Mouse (Mus musculus): ENCODE results near the gene Dtymk. TPM values are rescaled to one million over a fixed set of nuclear protein-coding genes. Genes with fewer than 3 reads are reported as not detected.
A peak's percentile ranks its signal among the peaks of the same experiment; 100 is the strongest.

Dtymk gene
- polyA plus RNA-seq, 1 experiment from 2014 or later, result 272 TPM

DNA sequence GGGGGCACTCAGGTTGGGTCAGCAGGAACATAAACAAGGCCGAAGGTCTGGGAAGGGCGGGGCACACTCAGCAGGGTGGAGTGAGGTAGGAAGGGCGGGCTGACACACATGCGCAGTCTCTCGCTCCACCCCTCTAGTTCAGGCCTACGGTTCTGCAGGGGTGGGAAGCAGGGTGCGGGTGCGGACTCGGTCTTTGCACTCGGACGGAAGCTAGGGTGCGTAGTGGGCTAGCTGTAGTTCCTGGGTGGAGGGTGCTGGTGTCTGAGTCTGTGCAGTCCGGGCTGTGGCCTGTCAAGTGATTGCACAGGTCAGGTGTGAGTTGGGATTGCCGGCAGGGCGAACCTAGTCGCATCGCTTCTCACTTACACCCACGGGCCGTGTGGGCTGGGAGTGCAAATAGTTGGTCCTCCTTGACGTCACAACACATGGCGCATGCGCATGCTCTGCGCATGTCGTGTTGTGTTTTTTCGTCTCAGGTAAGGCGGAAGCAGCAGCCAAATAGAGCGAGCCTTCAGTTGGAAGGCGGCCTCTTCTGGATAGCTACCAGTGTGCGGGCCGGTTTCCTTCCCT lies 23.5 kb upstream of the Dtymk start:
- Histone ChIP-seq H3K4me2 (replicated peaks) (peak overlapping the region; percentile 76), H3K36me3 (peaks cover 11% of the 10 kb centered on the region; the same call in 1 of the 2 replicates), H3K9me3 (no peaks in the 10 kb centered on the region), H3K4me3 (peak overlapping the region; percentile 56), H3K9ac (peak overlapping the region; percentile 60), H3K4me1 (peaks cover 11% of the 10 kb centered on the region), H3K27me3 (no peaks in the 10 kb centered on the region), H3K27ac (peak overlapping the region; percentile 89)
- WGBS, result under 1% methylated on average over 30 of the region's 30 CpGs
- peak; percentile 94 for ATAC-seq (ENCODE audit: insufficient number of reproducible peaks, insufficient read depth, low FRiP score, low TSS enrichment)

DNA sequence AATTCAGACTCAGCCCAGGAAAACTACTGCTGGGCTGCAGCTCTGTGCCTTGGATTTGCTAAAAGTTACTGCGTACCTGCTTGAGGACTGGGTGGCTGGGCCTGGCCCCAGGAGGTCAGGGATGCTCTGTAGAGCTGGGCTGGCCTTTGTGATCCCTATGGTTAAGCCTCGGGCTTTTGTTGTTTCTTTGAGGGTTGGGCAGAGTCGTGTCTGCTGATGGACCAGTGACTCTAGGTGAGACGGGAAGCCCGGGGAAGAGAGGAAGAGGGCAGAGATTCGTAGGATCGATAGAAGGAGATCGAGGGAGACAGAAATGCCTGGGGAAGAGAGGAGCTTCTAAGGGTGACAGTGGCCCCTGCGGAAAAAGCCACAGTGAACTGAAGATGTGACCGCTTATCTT lies 22.9 kb upstream of the Dtymk start, which contains the start of gene D2hgdh:
Gene D2hgdh, plus strand, starts transcription at position 301 of the 400 bp plus-strand sequence.
- Histone ChIP-seq H3K4me1 (peaks cover 11% of the 10 kb centered on the region), H3K27ac (peak within 1 kb of the TSS; percentile 89), H3K9ac (peak within 1 kb of the TSS; percentile 60), H3K36me3 (peaks cover 12% of the 10 kb centered on the region), H3K27me3 (no peaks in the 10 kb centered on the region), H3K4me2 (replicated peaks) (peak within 1 kb of the TSS; percentile 76), H3K9me3 (no peaks in the 10 kb centered on the region), H3K4me3 (peak within 1 kb of the TSS; percentile 56)
- ATAC-seq (ENCODE audit: insufficient number of reproducible peaks, insufficient read depth, low FRiP score, low TSS enrichment), result no peak; the same call in 1 of the 2 replicates
- 7% methylated on average over 10 of the region's 10 CpGs for WGBS

DNA sequence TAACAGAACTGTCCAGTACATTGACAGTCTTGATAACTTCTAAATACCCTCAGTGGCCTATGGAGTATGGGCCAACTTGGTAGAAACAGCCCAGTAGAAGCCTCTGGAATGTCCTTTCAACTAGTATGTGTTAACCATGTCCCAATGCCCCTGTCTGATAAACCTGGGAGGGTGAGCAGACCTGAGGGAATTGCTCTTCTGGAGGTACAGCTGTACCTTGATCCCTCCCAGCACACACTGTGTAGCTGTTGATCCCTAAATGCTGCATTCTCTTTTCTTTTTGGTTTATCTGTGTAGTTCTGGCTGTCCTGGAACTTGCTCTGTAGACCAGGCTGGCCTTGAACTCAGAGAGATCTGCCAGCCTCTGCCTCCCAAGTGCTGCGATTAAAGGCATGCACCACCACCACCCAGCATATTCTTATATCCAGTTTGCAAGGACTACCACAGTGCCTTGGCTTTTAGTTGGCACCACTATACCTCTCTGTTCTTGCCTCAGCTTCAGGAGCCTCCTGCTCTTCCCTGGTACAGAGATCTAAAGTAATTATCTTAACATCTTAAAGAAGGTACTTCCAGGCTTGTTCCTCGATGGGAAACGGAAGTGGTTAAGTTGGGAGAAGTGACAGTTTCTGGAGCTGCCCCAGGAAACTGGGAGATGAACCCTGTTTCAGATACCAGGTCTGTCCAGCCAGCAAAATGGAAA lies 22.2 kb upstream of the Dtymk start:
- Histone ChIP-seq H3K27me3 (no peaks in the 10 kb centered on the region), H3K9ac (no peak overlapping the region), H3K4me3 (no peak overlapping the region), H3K4me1 (peaks cover 11% of the 10 kb centered on the region), H3K9me3 (no peaks in the 10 kb centered on the region), H3K36me3 (peaks cover 19% of the 10 kb centered on the region), H3K27ac (peak overlapping the region; percentile 89; the same call in 1 of the 2 replicates), H3K4me2 (replicated peaks) (no peak overlapping the region)
- no peak for ATAC-seq (ENCODE audit: insufficient number of reproducible peaks, insufficient read depth, low FRiP score, low TSS enrichment)
- 77% methylated on average over 3 of the region's 3 CpGs for WGBS

DNA sequence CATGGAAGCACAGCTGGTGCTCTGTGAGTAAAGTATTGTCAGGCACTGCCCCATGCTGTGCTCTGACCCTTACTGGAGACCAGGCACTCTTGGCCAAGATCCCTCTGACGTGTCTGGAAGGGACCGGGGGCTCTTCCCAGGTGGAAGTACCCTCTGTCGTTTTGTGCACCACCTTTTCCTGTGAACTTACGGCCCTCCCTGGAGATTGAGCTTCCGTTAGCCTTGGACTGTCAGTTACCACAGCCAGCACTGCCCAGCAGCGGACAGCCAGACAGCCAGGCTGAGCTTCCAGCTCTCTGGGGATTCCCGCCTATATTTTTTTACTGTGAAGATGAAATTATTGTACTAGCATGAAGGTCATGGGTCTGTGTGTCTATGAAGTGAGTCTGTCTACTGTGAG lies 17.0 kb upstream of the Dtymk start:
- WGBS, result 89% methylated on average over 7 of the region's 7 CpGs
- ATAC-seq (ENCODE audit: insufficient number of reproducible peaks, insufficient read depth, low FRiP score, low TSS enrichment), result no peak
- Histone ChIP-seq H3K36me3 (peaks cover 71% of the 10 kb centered on the region), H3K9me3 (no peaks in the 10 kb centered on the region), H3K4me2 (replicated peaks) (no peak overlapping the region), H3K27me3 (no peaks in the 10 kb centered on the region), H3K9ac (no peak overlapping the region), H3K27ac (no peak overlapping the region), H3K4me3 (no peak overlapping the region), H3K4me1 (no peaks in the 10 kb centered on the region)

DNA sequence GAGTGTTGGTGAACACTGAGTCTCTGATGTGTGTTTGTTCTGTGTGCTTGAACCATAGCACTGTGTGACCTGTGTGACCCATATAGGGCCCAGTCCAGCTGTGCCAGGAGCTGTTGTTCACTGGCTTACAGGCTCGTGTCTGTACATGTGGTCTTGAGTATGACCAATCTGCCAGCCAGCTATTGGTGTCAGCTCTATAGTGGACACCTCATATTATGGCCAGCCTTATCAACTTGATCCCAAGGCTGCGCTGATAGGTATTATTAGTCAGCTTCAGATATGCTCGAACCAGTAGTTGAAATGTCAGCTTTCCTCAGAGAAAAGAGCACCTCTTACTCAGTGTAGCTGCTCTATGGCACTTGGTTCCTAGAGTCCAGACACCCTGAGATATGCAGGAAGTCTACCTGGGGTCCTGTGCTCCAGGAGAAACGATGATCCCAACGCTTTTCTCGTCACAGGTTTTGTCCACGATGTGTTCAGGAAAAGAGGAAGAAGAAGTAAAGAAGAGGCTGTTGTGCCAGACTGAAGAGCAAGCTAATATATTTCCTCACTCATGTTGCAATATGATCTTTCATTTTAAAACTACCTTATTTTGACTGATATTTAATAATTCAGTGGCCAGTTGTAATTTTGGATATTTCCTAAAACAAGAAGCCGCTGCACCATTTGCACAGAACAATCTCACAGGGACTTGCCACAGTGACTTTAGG lies 16.2 kb upstream of the Dtymk start:
- H3K9ac ChIP-seq, result no peak overlapping the region
- no peaks in the 10 kb centered on the region for H3K27me3 ChIP-seq
- H3K4me1 ChIP-seq, result no peaks in the 10 kb centered on the region
- H3K27ac ChIP-seq, result no peak overlapping the region
- no peaks in the 10 kb centered on the region for H3K9me3 ChIP-seq
- ATAC-seq (ENCODE audit: insufficient number of reproducible peaks, insufficient read depth, low FRiP score, low TSS enrichment), result no peak
- WGBS, result 92% methylated on average over 8 of the region's 8 CpGs
- H3K4me2 ChIP-seq (replicated peaks), result no peak overlapping the region
- H3K36me3 ChIP-seq, result peaks cover 78% of the 10 kb centered on the region
- H3K4me3 ChIP-seq, result no peak overlapping the region

DNA sequence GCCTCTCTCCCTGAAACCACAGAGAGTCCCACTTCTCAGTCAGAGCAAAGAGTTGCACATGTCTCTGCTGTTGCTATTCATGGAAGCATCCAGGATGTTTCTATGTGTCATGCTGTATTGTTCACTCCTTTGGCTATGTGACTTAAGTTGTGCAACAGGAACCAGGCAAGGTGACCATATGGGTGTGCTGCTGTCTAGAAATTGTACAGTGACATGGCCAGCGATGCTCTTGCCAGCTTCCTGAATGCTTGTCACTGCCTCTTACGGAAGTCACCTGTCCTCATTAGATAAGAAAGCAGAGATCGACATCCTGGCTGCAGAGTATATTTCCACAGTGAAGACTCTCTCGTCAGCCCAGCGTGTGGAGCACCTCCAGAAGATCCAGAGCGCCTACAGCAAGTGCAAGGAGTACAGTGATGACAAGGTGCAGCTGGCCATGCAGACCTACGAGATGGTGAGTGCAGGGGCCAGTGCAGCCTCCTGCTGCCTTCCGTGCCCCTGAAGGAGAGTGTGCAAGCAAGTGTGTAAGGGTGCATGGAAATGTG lies 9.8 kb upstream of the Dtymk start:
- Histone ChIP-seq H3K27ac (no peak overlapping the region), H3K9me3 (no peaks in the 10 kb centered on the region), H3K4me2 (replicated peaks) (no peak overlapping the region), H3K4me3 (no peak overlapping the region), H3K27me3 (no peaks in the 10 kb centered on the region), H3K4me1 (no peaks in the 10 kb centered on the region), H3K36me3 (peaks cover 92% of the 10 kb centered on the region), H3K9ac (no peak overlapping the region)
- ATAC-seq (ENCODE audit: insufficient number of reproducible peaks, insufficient read depth, low FRiP score, low TSS enrichment), result no peak
- 93% methylated on average over 8 of the region's 8 CpGs for WGBS

DNA sequence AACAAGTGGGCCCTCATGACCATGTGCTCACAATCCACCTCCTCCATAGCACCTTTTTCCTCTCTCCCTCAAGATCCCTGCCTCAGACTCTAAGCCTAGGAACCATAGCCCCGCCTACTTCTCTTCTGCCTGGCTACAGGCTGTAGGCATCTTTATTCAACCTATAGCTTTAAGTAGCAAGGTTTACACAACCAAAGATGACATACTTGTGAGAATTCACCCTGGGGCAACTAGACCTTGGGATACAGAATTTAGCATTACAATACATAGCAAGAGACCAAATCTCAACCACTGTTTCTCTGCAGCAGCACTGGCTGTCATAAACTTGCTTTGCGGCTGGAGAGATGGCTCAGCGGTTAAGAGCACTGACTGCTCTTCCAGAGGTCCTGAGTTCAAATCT lies 8.3 kb upstream of the Dtymk start:
- peaks cover 5% of the 10 kb centered on the region; the same call in 1 of the 2 replicates for H3K4me1 ChIP-seq
- H3K9ac ChIP-seq, result no peak overlapping the region
- H3K36me3 ChIP-seq, result peaks cover 85% of the 10 kb centered on the region
- no peaks in the 10 kb centered on the region for H3K9me3 ChIP-seq
- no peak overlapping the region for H3K27ac ChIP-seq
- H3K4me3 ChIP-seq, result no peak overlapping the region
- 95% methylated on average over 3 of the region's 3 CpGs for WGBS
- H3K4me2 ChIP-seq (replicated peaks), result no peak overlapping the region
- H3K27me3 ChIP-seq, result no peaks in the 10 kb centered on the region
- ATAC-seq (ENCODE audit: insufficient number of reproducible peaks, insufficient read depth, low FRiP score, low TSS enrichment), result no peak

DNA sequence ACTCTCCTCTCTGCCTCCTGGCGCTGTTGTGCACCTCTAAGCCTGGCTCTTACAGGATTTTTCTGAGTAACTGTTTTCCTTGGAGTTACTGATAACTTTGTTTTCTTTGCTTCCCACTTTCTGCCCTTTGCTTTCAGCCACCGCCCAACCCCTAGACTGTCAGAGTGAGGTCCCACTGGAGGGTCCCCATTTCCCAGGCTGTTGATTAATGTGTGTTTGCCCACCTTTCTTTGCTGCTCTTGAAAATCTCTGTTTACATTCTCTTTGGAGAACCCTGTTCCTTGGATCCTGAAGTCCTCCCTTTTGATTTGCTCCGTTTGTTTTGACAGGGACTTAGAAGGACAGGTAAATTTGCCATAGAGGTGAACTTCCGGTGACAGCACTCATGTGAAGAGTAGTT lies 7.1 kb upstream of the Dtymk start:
- no peak overlapping the region for H3K9ac ChIP-seq
- H3K27me3 ChIP-seq, result no peaks in the 10 kb centered on the region
- H3K27ac ChIP-seq, result no peak overlapping the region
- ATAC-seq (ENCODE audit: insufficient number of reproducible peaks, insufficient read depth, low FRiP score, low TSS enrichment), result no peak
- peaks cover 11% of the 10 kb centered on the region for H3K4me1 ChIP-seq
- H3K4me3 ChIP-seq, result no peak overlapping the region
- 91% methylated on average over 4 of the region's 4 CpGs for WGBS
- no peak overlapping the region for H3K4me2 ChIP-seq (replicated peaks)
- no peaks in the 10 kb centered on the region for H3K9me3 ChIP-seq
- peaks cover 73% of the 10 kb centered on the region for H3K36me3 ChIP-seq

DNA sequence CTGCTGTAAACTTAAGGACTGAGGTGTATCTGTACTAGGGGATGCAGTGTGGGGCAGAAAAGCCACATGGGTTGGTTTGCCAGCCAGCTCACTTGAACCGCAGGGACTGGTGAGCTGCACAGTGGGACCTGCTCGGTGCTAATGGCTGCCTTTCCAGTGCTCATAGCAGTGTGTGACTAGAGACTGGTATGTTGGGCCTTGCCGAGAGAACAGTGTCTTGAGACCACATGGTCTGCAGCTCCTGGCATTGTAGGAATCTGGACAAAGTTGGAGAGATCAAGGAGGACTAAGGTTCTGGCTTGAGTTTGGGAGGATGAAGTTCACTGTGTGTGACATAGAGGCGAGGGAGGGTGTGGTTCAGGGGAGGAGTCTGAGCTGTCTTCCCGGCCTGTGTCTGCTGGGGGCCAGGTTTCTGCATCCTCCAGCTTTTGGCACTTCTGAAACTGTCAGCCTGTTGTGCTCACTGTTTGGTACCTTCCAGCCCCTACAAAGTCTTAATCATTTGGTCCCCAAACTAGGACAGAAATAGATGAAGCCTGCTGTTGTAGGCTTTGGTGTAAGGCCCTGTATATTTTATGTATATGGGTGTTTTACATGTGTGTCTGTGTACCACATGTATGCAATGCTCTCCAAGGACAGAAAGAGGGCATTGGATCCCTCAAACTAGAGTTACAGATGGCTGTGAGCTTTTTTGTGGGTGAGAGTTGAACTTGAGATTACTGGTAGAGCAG lies 3.7 kb upstream of the Dtymk start:
- H3K27me3 ChIP-seq, result no peaks in the 10 kb centered on the region
- peak overlapping the region; percentile 68; the same call in 1 of the 2 replicates for H3K4me3 ChIP-seq
- H3K9ac ChIP-seq, result 0 out of 2 replicates have a peak overlapping the region, but pooled peaks have one; percentile 10
- no peak for ATAC-seq (ENCODE audit: insufficient number of reproducible peaks, insufficient read depth, low FRiP score, low TSS enrichment)
- H3K36me3 ChIP-seq, result peaks cover 44% of the 10 kb centered on the region
- H3K27ac ChIP-seq, result no peak overlapping the region
- no peaks in the 10 kb centered on the region for H3K9me3 ChIP-seq
- 72% methylated on average over 5 of the region's 5 CpGs for WGBS
- peaks cover 26% of the 10 kb centered on the region for H3K4me1 ChIP-seq
- no peak overlapping the region for H3K4me2 ChIP-seq (replicated peaks)

DNA sequence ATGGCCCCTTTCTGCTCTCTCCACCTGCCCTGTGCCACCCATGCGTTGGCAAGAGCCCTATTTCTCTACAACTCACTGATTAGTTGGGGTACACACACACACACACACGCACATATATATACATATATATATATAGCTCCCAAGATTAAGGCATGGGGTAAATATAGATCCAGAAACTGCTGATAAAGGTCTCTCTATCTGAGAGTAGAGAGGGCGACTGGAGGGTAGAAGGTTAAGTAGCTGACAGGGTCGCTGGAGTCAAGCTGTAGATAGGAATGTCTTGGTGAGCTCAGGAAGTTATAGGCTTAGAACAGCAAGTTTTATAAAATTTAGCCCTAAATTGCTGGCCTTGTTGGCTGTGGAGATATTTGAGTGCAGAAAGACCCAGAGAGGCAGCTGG lies 3.1 kb upstream of the Dtymk start:
- Histone ChIP-seq H3K9ac (0 out of 2 replicates have a peak overlapping the region, but pooled peaks have one; percentile 10), H3K4me3 (peak overlapping the region; percentile 68), H3K27ac (no peak overlapping the region), H3K4me1 (peaks cover 26% of the 10 kb centered on the region), H3K9me3 (no peaks in the 10 kb centered on the region), H3K36me3 (peaks cover 38% of the 10 kb centered on the region), H3K4me2 (replicated peaks) (peak overlapping the region; percentile 83), H3K27me3 (no peaks in the 10 kb centered on the region)
- WGBS, result 80% methylated on average over 4 of the region's 4 CpGs
- ATAC-seq (ENCODE audit: insufficient number of reproducible peaks, insufficient read depth, low FRiP score, low TSS enrichment), result no peak

All from embryonic facial prominence, embryonic 12.5 days (tissue).